Mouse (Mus musculus): ENCODE data around the gene Foxl1. TPM values are rescaled to one million over a fixed set of nuclear protein-coding genes. Genes with fewer than 3 reads are reported as not detected.

Foxl1 gene
- total and polyA plus RNA-seq, 2 experiments from 2014 or later = 0.19 TPM; not detected in 1

DNA sequence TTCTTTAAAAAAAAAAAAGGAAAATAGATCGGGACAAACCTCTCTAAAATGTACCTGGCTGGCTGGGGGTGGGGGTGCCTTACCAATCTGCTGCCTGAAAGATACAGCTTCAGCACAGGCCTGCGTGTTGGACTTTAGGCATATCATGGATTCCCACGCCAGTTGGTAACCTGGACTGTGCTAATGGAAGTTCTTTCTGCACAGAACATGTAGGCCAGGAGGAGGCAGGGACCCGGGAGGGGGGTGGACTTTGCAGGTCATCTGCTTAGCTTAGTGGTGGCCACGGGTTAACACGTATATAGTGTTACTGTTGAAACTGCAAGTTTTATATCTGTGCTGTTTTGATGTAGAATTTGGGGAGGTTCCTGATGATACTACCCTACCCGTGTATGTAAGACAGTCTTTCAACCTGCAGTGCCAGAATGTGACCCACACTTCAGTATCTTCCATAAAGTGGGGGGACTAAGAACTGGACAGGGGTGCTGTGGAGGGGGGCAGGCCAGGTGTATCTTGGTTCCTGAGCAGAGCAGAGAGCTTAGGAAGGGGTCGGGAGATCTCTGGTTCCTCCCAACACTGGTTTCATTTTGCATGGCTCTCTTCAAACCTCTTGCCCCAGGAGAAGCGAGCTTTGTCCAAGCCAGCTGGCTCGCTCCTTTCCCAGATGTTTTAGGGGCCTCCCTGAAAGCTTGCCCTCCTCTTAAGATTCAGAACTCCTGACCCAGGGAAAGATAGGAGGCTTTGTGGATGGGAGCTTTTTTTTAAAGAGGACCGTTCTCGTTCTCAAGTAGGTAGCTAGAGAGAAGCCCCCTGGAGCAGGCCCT, 7.9 kb upstream of the Foxl1 start:
- ATAC-seq = no peak
- Histone ChIP-seq H3K27ac (ENCODE audit: low read depth, low read length) (no peak overlapping the region), H3K9ac (no peak overlapping the region), H3K9me3 (ENCODE audit: low read length) (0 out of 2 replicates have a peak, but pooled peaks cover 3% of the 10 kb centered on the region), H3K4me2 (ENCODE audit: low read depth) (no peak overlapping the region), H3K27me3 (ENCODE audit: insufficient read depth, low read length) (peaks cover 95% of the 10 kb centered on the region), H3K36me3 (ENCODE audit: insufficient read depth) (no peaks in the 10 kb centered on the region), H3K4me1 (ENCODE audit: insufficient read depth) (no peaks in the 10 kb centered on the region), H3K4me3 (ENCODE audit: low read depth, low read length) (no peak overlapping the region)
- WGBS = 6% methylated on average over 12 of the region's 12 CpGs
- DNase-seq = no peak
- TF ChIP-seq CTCF (IDR thresholded peaks at IDR 0.05; ENCODE audit: low read depth) = no peak

GRCm38 (mm10) chr8:121120456-121121419, 7.0 kb upstream of the Foxl1 start:
- Histone ChIP-seq H3K27ac (ENCODE audit: low read depth, low read length) (no peak overlapping the region), H3K9me3 (ENCODE audit: low read length) (0 out of 2 replicates have a peak, but pooled peaks cover 3% of the 10 kb centered on the region), H3K9ac (no peak overlapping the region), H3K4me3 (ENCODE audit: low read depth, low read length) (no peak overlapping the region), H3K4me2 (ENCODE audit: low read depth) (no peak overlapping the region), H3K4me1 (ENCODE audit: insufficient read depth) (no peaks in the 10 kb centered on the region), H3K36me3 (ENCODE audit: insufficient read depth) (no peaks in the 10 kb centered on the region), H3K27me3 (ENCODE audit: insufficient read depth, low read length) (peaks cover 95% of the 10 kb centered on the region)
- DNase-seq (peak; percentile 4), ATAC-seq (no peak)
- WGBS = 6% methylated on average over 17 of the region's 17 CpGs
- TF ChIP-seq CTCF (IDR thresholded peaks at IDR 0.05; ENCODE audit: low read depth) = no peak

- TF ChIP-seq CTCF (IDR thresholded peaks at IDR 0.05; ENCODE audit: low read depth) = no peak
- no peak for ATAC-seq
- 8% methylated on average over 8 of the region's 8 CpGs for WGBS
- Histone ChIP-seq H3K27ac (ENCODE audit: low read depth, low read length) (no peak overlapping the region), H3K9ac (no peak overlapping the region), H3K4me2 (ENCODE audit: low read depth) (no peak overlapping the region), H3K36me3 (ENCODE audit: insufficient read depth) (no peaks in the 10 kb centered on the region), H3K9me3 (ENCODE audit: low read length) (0 out of 2 replicates have a peak, but pooled peaks cover 3% of the 10 kb centered on the region), H3K4me1 (ENCODE audit: insufficient read depth) (no peaks in the 10 kb centered on the region), H3K4me3 (ENCODE audit: low read depth, low read length) (no peak overlapping the region), H3K27me3 (ENCODE audit: insufficient read depth, low read length) (peaks cover 95% of the 10 kb centered on the region)
- DNase-seq = peak; percentile 2
Observed at GRCm38 (mm10) chr8:121121704-121122103, 6.0 kb upstream of the Foxl1 start.

DNA sequence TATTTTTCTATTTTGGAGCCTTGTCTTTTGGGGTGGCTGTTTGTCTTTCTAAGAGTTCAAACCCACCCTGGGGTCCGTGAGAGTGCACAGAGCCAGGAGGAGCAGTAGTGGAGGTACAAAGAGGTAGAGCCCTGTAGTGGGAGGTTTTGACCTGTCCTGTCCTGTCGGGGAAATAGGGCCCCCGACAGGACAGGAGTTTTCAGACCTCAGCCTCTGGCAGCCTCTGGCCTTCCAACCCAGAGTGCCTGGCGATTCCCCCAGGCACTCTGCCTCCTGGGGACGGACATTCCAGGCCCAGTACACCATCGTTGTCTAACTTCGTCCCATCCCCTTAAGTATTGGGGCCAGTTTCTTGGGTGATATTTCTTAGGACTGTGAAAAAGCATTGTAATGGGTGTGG, 5.4 kb upstream of the Foxl1 start:
- no peak for TF ChIP-seq CTCF (IDR thresholded peaks at IDR 0.05; ENCODE audit: low read depth)
- Histone ChIP-seq H3K9me3 (ENCODE audit: low read length) (0 out of 2 replicates have a peak, but pooled peaks cover 3% of the 10 kb centered on the region), H3K9ac (no peak overlapping the region), H3K4me2 (ENCODE audit: low read depth) (no peak overlapping the region), H3K27me3 (ENCODE audit: insufficient read depth, low read length) (peaks cover 96% of the 10 kb centered on the region), H3K4me3 (ENCODE audit: low read depth, low read length) (no peak overlapping the region), H3K4me1 (ENCODE audit: insufficient read depth) (no peaks in the 10 kb centered on the region), H3K36me3 (ENCODE audit: insufficient read depth) (no peaks in the 10 kb centered on the region), H3K27ac (ENCODE audit: low read depth, low read length) (no peak overlapping the region)
- DNase-seq = no peak
- no peak for ATAC-seq
- 6% methylated on average over 7 of the region's 7 CpGs for WGBS

- no peak overlapping the region for H3K27ac ChIP-seq (ENCODE audit: low read depth, low read length)
- no peak overlapping the region for H3K4me2 ChIP-seq (ENCODE audit: low read depth)
- no peak for TF ChIP-seq CTCF (IDR thresholded peaks at IDR 0.05; ENCODE audit: low read depth)
- no peaks in the 10 kb centered on the region for H3K36me3 ChIP-seq (ENCODE audit: insufficient read depth)
- H3K4me1 ChIP-seq (ENCODE audit: insufficient read depth) = no peaks in the 10 kb centered on the region
- WGBS = 26% methylated on average over 2 of the region's 2 CpGs
- H3K9ac ChIP-seq = no peak overlapping the region
- peaks cover 94% of the 10 kb centered on the region for H3K27me3 ChIP-seq (ENCODE audit: insufficient read depth, low read length)
- H3K4me3 ChIP-seq (ENCODE audit: low read depth, low read length) = no peak overlapping the region
- 0 out of 2 replicates have a peak, but pooled peaks cover 3% of the 10 kb centered on the region for H3K9me3 ChIP-seq (ENCODE audit: low read length)
- ATAC-seq (no peak), DNase-seq (no peak)
Observed at GRCm38 (mm10) chr8:121123113-121123512, 4.6 kb upstream of the Foxl1 start.

DNA sequence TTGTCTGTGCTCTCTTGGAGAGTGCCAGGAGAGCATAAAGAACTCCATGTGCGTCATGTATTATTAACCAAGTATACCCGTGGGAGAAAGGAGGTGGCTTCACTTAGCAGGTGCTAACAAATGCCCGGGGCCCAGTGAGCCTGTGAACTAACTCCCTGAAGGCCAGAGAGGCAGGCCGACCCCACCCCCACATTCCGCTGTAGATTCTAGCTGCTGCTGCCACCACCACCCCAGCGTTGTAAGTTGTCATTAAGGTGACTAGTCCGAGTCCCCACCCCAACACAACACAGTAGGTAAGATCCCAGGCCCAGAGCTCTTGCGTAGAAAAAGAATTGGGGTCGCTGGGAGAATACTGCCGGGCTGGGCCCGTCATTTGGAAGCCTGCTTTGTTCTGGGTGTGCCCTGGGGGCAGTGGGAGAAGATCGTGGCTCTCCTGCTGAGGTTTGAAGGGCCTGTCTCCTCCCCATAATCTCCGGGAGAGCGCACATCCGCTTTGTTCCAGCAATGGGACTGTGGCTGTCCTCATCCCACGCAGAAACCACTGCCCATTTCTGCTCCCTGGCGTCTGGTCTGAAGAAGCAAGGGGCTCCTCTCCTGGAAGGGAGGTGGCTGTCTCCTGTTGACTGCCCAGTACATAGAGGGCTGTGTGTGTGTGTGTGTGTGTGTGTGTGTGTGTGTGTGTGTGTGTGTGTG, 3.0 kb upstream of the Foxl1 start:
- Histone ChIP-seq H3K27me3 (ENCODE audit: insufficient read depth, low read length) (peaks cover 96% of the 10 kb centered on the region), H3K4me2 (ENCODE audit: low read depth) (no peak overlapping the region), H3K4me1 (ENCODE audit: insufficient read depth) (no peaks in the 10 kb centered on the region), H3K36me3 (ENCODE audit: insufficient read depth) (no peaks in the 10 kb centered on the region), H3K9ac (no peak overlapping the region), H3K9me3 (ENCODE audit: low read length) (0 out of 2 replicates have a peak, but pooled peaks cover 3% of the 10 kb centered on the region), H3K27ac (ENCODE audit: low read depth, low read length) (no peak overlapping the region), H3K4me3 (ENCODE audit: low read depth, low read length) (no peak overlapping the region)
- no peak for DNase-seq
- no peak for TF ChIP-seq CTCF (IDR thresholded peaks at IDR 0.05; ENCODE audit: low read depth)
- 3% methylated on average over 17 of the region's 17 CpGs for WGBS
- no peak for ATAC-seq
